Mouse (Mus musculus): Measurements from ENCODE around the gene Tmem91. TPM values are rescaled to one million over a fixed set of nuclear protein-coding genes. Genes with fewer than 3 reads are reported as not detected.
"Not testable (repeated sequence)": the region's sequence is repeated elsewhere in the genome, so short reads cannot be mapped to it uniquely, and the experiment has no call there.

Tmem91 gene
- total RNA-seq (2021): not detected
- long read RNA-seq, experiment 1: 0 reads
- long read RNA-seq, experiment 2, partial matches to known transcripts: 0 of 3 reads
- long read RNA-seq, experiment 2, other reads (novel, unspliced or antisense): 3 of 3 reads

- DNase-seq (ENCODE audit: low spot score in 2 of 2): no peak
Measured at GRCm38 (mm10) chr7:25674719-25675300, at the start of gene Tmem91. TSS of gene Tmem91 (minus strand) at chr7:25675166.

- not testable (repeated sequence) for DNase-seq (ENCODE audit: low spot score in 2 of 2)
Measured at GRCm38 (mm10) chr7:25721776-25722175, 46.8 kb upstream of the Tmem91 start.

- DNase-seq (ENCODE audit: low spot score in 2 of 2): no peak
Measured at GRCm38 (mm10) chr7:25720760-25721159, 45.8 kb upstream of the Tmem91 start.

- peak; percentile 83 to 86 for DNase-seq (ENCODE audit: low spot score in 2 of 2)
Measured at GRCm38 (mm10) chr7:25719761-25720610, 45.0 kb upstream of the Tmem91 start.

- peak; percentile 85 to 88 for DNase-seq (ENCODE audit: low spot score in 2 of 2)
Measured at GRCm38 (mm10) chr7:25718788-25719417, 43.9 kb upstream of the Tmem91 start, which contains the start of gene Ccdc97. TSS of gene Ccdc97 (minus strand) at chr7:25719088.

GRCm38 (mm10) chr7:25717478-25717877, 42.5 kb upstream of the Tmem91 start:
- no peak for DNase-seq (ENCODE audit: low spot score in 2 of 2)

GRCm38 (mm10) chr7:25715731-25716271, 40.8 kb upstream of the Tmem91 start:
- no peak for DNase-seq (ENCODE audit: low spot score in 2 of 2)

GRCm38 (mm10) chr7:25714581-25714980, 39.6 kb upstream of the Tmem91 start:
- no peak for DNase-seq (ENCODE audit: low spot score in 2 of 2)

- DNase-seq (ENCODE audit: low spot score in 2 of 2): no peak
Measured at GRCm38 (mm10) chr7:25712801-25713200, 37.8 kb upstream of the Tmem91 start.

GRCm38 (mm10) chr7:25711731-25712197, 36.8 kb upstream of the Tmem91 start:
- no peak for DNase-seq (ENCODE audit: low spot score in 2 of 2)

- no peak for DNase-seq (ENCODE audit: low spot score in 2 of 2)
Measured at GRCm38 (mm10) chr7:25711165-25711564, 36.2 kb upstream of the Tmem91 start.

- no peak for DNase-seq (ENCODE audit: low spot score in 2 of 2)
Measured at GRCm38 (mm10) chr7:25710519-25711130, 35.7 kb upstream of the Tmem91 start.

- no peak for DNase-seq (ENCODE audit: low spot score in 2 of 2)
Measured at GRCm38 (mm10) chr7:25709961-25710360, 35.0 kb upstream of the Tmem91 start.

GRCm38 (mm10) chr7:25707581-25708292, 32.8 kb upstream of the Tmem91 start:
- no peak for DNase-seq (ENCODE audit: low spot score in 2 of 2)

GRCm38 (mm10) chr7:25706578-25707170, 31.7 kb upstream of the Tmem91 start:
- no peak for DNase-seq (ENCODE audit: low spot score in 2 of 2)

- DNase-seq (ENCODE audit: low spot score in 2 of 2): no peak
Measured at GRCm38 (mm10) chr7:25705801-25706251, 30.9 kb upstream of the Tmem91 start.

- DNase-seq (ENCODE audit: low spot score in 2 of 2): no peak
Measured at GRCm38 (mm10) chr7:25704716-25705364, 29.9 kb upstream of the Tmem91 start.

GRCm38 (mm10) chr7:25703793-25704494, 29.0 kb upstream of the Tmem91 start:
- no peak for DNase-seq (ENCODE audit: low spot score in 2 of 2)

GRCm38 (mm10) chr7:25702350-25702749, 27.4 kb upstream of the Tmem91 start:
- no peak for DNase-seq (ENCODE audit: low spot score in 2 of 2)

Data from adrenal gland, adult 18-20 months (tissue).